Mouse (Mus musculus) gastrocnemius, adult 2 months (tissue): ENCODE measurements at regions not wholly inside any gene's neighbourhood (a gene's known extent, or its start where the extent isn't known, plus 50 kb on each side); places are given as distances from the start of the nearest gene placed in this dataset.

Source experiments
- DNase-seq: peaks from one replicate; pipeline ENCODE4 v3.0.0; 2022
- H3K27ac ChIP-seq: fragments of 200-600 bp; 2 replicates; pipeline ENCODE4 v1.8.1; 2022; ENCODE audit warnings: mild to moderate bottlenecking
- H3K4me3 ChIP-seq: fragments of 200-600 bp; 2 replicates; pipeline ENCODE4 v1.8.1; 2022; ENCODE audit warnings: mild to moderate bottlenecking, moderate library complexity
- CTCF ChIP-seq: fragments of 200-600 bp; IDR thresholded peaks from 2 replicates; pipeline ENCODE4 v1.8.1; 2022; ENCODE audit warnings: antibody characterized with exemption, mild to moderate bottlenecking, moderate library complexity
- intact Hi-C: fragments of 180-260 bp; cut with DNase I; formaldehyde crosslinking; loops from one replicate; pipeline ENCODE4 v1.15.1; 2025

- TF ChIP-seq CTCF = no peak
- Histone ChIP-seq H3K27ac (no peak overlapping the region), H3K4me3 (no peak overlapping the region)
- no peak for DNase-seq
- intact Hi-C loops = no loop called here
Observed at GRCm38 (mm10) chr8:60372681-60373398, 130.2 kb downstream of the Gm10283 start.

- no peak for DNase-seq
- intact Hi-C loops = no loop called here
- TF ChIP-seq CTCF = no peak
- Histone ChIP-seq H3K4me3 (no peak overlapping the region), H3K27ac (no peak overlapping the region)
Observed at GRCm38 (mm10) chr8:60348291-60348690, 154.7 kb downstream of the Gm10283 start.

- TF ChIP-seq CTCF = no peak
- no peak overlapping the region for H3K27ac ChIP-seq
- H3K4me3 ChIP-seq = no peak overlapping the region
- DNase-seq = no peak
- intact Hi-C loops = no loop called here
Observed at GRCm38 (mm10) chr8:60345830-60346420, 157.1 kb downstream of the Gm10283 start.

GRCm38 (mm10) chr8:60315478-60315877, 187.5 kb downstream of the Gm10283 start:
- no peak overlapping the region for H3K27ac ChIP-seq
- DNase-seq = no peak
- intact Hi-C loops = no loop called here
- no peak for TF ChIP-seq CTCF
- H3K4me3 ChIP-seq = no peak overlapping the region

- intact Hi-C loops = no loop called here
- no peak overlapping the region for H3K27ac ChIP-seq
- TF ChIP-seq CTCF = peak; percentile 25; the same call in 1 of the 2 replicates
Observed at GRCm38 (mm10) chr8:60313977-60314854, 188.8 kb downstream of the Gm10283 start.

GRCm38 (mm10) chr8:60310136-60310535, 192.9 kb downstream of the Gm10283 start:
- no peak for TF ChIP-seq CTCF
- H3K4me3 ChIP-seq = no peak overlapping the region
- DNase-seq = no peak
- no peak overlapping the region for H3K27ac ChIP-seq
- intact Hi-C loops = no loop called here

More at GRCm38 (mm10) chr8:60313977-60314854, 188.8 kb downstream of the Gm10283 start:
- no peak for DNase-seq
- H3K4me3 ChIP-seq = no peak overlapping the region

- no peak for TF ChIP-seq CTCF
- H3K4me3 ChIP-seq = no peak overlapping the region
- DNase-seq = no peak
Observed at GRCm38 (mm10) chr8:60301282-60301681, 201.7 kb downstream of the Gm10283 start.

GRCm38 (mm10) chr8:60277211-60277801, 225.7 kb downstream of the Gm10283 start:
- no peak for DNase-seq

More at GRCm38 (mm10) chr8:60301282-60301681, 201.7 kb downstream of the Gm10283 start:
- intact Hi-C loops = no loop called here
- no peak overlapping the region for H3K27ac ChIP-seq

GRCm38 (mm10) chr8:60250341-60250740, 252.7 kb downstream of the Gm10283 start:
- TF ChIP-seq CTCF = no peak
- Histone ChIP-seq H3K4me3 (no peak overlapping the region), H3K27ac (0 out of 2 replicates have a peak overlapping the region, but pooled peaks have one; percentile 12)
- peak; percentile 48 for DNase-seq
- intact Hi-C loops = no loop called here

More at GRCm38 (mm10) chr8:60277211-60277801, 225.7 kb downstream of the Gm10283 start:
- intact Hi-C loops = no loop called here
- H3K27ac ChIP-seq = no peak overlapping the region
- no peak for TF ChIP-seq CTCF
- no peak overlapping the region for H3K4me3 ChIP-seq

GRCm38 (mm10) chr8:60249704-60250103, 253.3 kb downstream of the Gm10283 start:
- TF ChIP-seq CTCF = no peak
- intact Hi-C loops = no loop called here
- Histone ChIP-seq H3K4me3 (no peak overlapping the region), H3K27ac (no peak overlapping the region)
- no peak for DNase-seq

GRCm38 (mm10) chr8:60247601-60248000, 255.4 kb downstream of the Gm10283 start:
- H3K4me3 ChIP-seq = no peak overlapping the region
- DNase-seq = no peak
- TF ChIP-seq CTCF = no peak
- intact Hi-C loops = no loop called here
- H3K27ac ChIP-seq = no peak overlapping the region

- TF ChIP-seq CTCF = no peak
- intact Hi-C loops = no loop called here
- H3K27ac ChIP-seq = no peak overlapping the region
- DNase-seq = no peak
- no peak overlapping the region for H3K4me3 ChIP-seq
Observed at GRCm38 (mm10) chr8:60241366-60241765, 261.6 kb downstream of the Gm10283 start.
